Mouse (Mus musculus) stomach, postnatal 0 days (tissue): ENCODE data around the gene Vps26c. TPM values are rescaled to one million over a fixed set of nuclear protein-coding genes. Genes with fewer than 3 reads are reported as not detected.
A peak's percentile ranks its signal among the peaks of the same experiment; 100 is the strongest.
"Not testable (repeated sequence)": the region's sequence is repeated elsewhere in the genome, so short reads cannot be mapped to it uniquely, and the experiment has no call there.

ENCODE experiments used
- ATAC-seq: fragments of 200-750 bp; cut with Nextera tagmentation; 2 replicates; pipeline ENCODE4 v1.8.0; 2017; ENCODE audit not compliant: low FRiP score, low TSS enrichment
- DNase-seq: peaks from one replicate; pipeline ENCODE4 v3.0.0-alpha.2; 2016; ENCODE audit warnings: low spot score
- H3K27ac ChIP-seq: fragments of 300-500 bp; sonication (generic); replicated peaks from 2 replicates; pipeline ENCODE4 v1.5.1; 2014; ENCODE audit warnings: mild to moderate bottlenecking, control low read depth
- H3K27me3 ChIP-seq: fragments of 300-500 bp; sonication (generic); 2 replicates; pipeline ENCODE4 v1.6.1; 2014; ENCODE audit warnings: low read length; ENCODE audit not compliant: control insufficient read depth, insufficient read depth
- H3K36me3 ChIP-seq: fragments of 300-500 bp; sonication (generic); 2 replicates; pipeline ENCODE4 v1.6.1; 2014; ENCODE audit warnings: low read length, mixed read lengths; ENCODE audit not compliant: control insufficient read depth, insufficient read depth
- H3K4me1 ChIP-seq: fragments of 300-500 bp; sonication (generic); replicated peaks from 2 replicates; pipeline ENCODE4 v1.6.1; 2014; ENCODE audit warnings: antibody characterized with exemption; ENCODE audit not compliant: control insufficient read depth, insufficient read depth
- H3K4me2 ChIP-seq: fragments of 300-500 bp; sonication (generic); replicated peaks from 2 replicates; pipeline ENCODE4 v1.6.1; 2014; ENCODE audit warnings: low read depth, mild to moderate bottlenecking, control low read depth, moderate library complexity
- H3K4me3 ChIP-seq: fragments of 300-500 bp; sonication (generic); 2 replicates; pipeline ENCODE4 v1.5.1; 2014; ENCODE audit warnings: low read depth, low read length, control low read depth
- H3K9ac ChIP-seq: fragments of 300-500 bp; sonication (generic); 2 replicates; pipeline ENCODE4 v1.6.1; 2014; ENCODE audit warnings: mild to moderate bottlenecking, low read length, control low read depth, mixed read lengths
- H3K9me3 ChIP-seq: fragments of 300-500 bp; sonication (generic); 2 replicates; pipeline ENCODE4 v1.6.1; 2016; ENCODE audit warnings: low read length; ENCODE audit not compliant: control insufficient read depth
- CTCF ChIP-seq: IDR thresholded peaks from 2 replicates; pipeline ENCODE4 v1.5.1; 2016; ENCODE audit warnings: antibody characterized with exemption, low read depth, mild to moderate bottlenecking, moderate library complexity
- EP300 ChIP-seq: optimal IDR thresholded peaks from 2 replicates; pipeline ENCODE3; 2016; ENCODE audit warnings: antibody characterized with exemption
- WGBS: fragments of 180-500 bp; shearing (Covaris S2); extraction: QIAGEN DNeasy Blood & Tissue Kit; methylation state at CpG from one replicate; pipeline ENCODE4 v1.1.7; 2014; 5-methylcytosine and 5-hydroxymethylcytosine counted together
- polyA plus RNA-seq: library from polyadenylated mRNA; unstranded; fragments of >200 nt; fragmentation: Nextera tagmentation; extraction: Ambion mirVana; gene quantifications from 2 replicates; pipeline ENCODE4 v1.2.1, GENCODE M21; 2015

The Vps26c gene
- polyA plus RNA-seq, 1 experiment from 2014 or later: 28.5 TPM

DNA sequence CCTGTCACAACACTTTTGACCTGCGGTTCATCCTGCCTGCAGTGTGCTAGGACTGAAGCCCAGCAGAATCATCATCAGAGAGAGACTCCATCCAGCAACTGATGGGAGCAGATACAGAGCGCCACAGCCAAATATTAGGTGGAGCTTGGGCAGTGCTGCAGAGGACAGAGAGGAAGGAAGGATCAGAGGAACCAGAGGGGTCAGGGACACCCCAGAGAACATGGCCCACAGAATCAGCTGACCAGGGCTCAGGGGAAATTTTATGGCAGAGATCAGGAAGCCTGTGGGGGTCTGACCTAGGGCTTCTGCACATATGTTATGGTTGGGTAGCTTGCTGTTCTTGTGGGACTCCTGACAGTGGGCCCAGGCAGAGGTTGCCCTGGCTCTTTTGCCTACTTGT is 9.0 kb downstream of the Vps26c start:
- Histone ChIP-seq H3K36me3 (no peaks in the 10 kb centered on the region), H3K9me3 (no peaks in the 10 kb centered on the region), H3K27ac (no peak overlapping the region), H3K4me2 (no peak overlapping the region), H3K9ac (no peak overlapping the region), H3K27me3 (no peaks in the 10 kb centered on the region), H3K4me1 (0 out of 2 replicates have a peak, but pooled peaks cover 2% of the 10 kb centered on the region), H3K4me3 (no peak overlapping the region)
- ATAC-seq (no peak), DNase-seq (no peak)
- WGBS: 90% methylated on average over 2 of the region's 2 CpGs
- TF ChIP-seq CTCF: no peak
- no peak for TF ChIP-seq EP300

DNA sequence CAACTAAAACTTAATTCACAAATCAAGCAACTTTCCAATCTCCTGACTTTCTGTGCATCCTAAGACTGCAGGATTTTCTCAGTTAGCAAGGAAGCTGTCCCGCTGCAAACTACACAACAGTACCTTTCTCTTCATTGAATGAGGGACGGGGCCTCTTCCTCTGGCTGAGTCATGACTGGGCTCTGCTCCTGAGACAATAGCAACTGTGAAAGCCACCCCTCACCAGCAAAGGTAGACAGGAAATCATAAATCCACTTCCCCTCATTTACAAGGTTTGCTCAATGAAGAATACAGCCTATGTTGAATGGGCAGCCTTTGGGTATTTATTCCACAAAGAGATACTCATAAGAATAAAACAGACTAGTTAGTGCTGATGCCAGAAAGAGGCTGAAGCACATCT is 16.6 kb downstream of the Vps26c start:
- H3K27ac ChIP-seq: no peak overlapping the region

GRCm38 (mm10) chr16:94508769-94509168 is 17.9 kb downstream of the Vps26c start:
- Histone ChIP-seq H3K4me1 (no peaks in the 10 kb centered on the region), H3K4me2 (no peak overlapping the region), H3K4me3 (no peak overlapping the region), H3K9ac (no peak overlapping the region), H3K27me3 (no peaks in the 10 kb centered on the region), H3K9me3 (no peaks in the 10 kb centered on the region), H3K27ac (no peak overlapping the region), H3K36me3 (peaks cover 20% of the 10 kb centered on the region)
- TF ChIP-seq EP300: no peak
- TF ChIP-seq CTCF: no peak
- ATAC-seq (no peak), DNase-seq (no peak)
- WGBS: 93% methylated on average over 8 of the region's 8 CpGs

More for the DNA sequence above, 16.6 kb downstream of the Vps26c start:
- Histone ChIP-seq H3K9ac (no peak overlapping the region), H3K9me3 (no peaks in the 10 kb centered on the region), H3K4me2 (no peak overlapping the region), H3K36me3 (0 out of 2 replicates have a peak, but pooled peaks cover 9% of the 10 kb centered on the region), H3K4me3 (no peak overlapping the region), H3K27me3 (no peaks in the 10 kb centered on the region), H3K4me1 (no peaks in the 10 kb centered on the region)
- DNase-seq (no peak), ATAC-seq (no peak)
- WGBS: 67% methylated on average over 2 of the region's 2 CpGs
- TF ChIP-seq CTCF: no peak
- TF ChIP-seq EP300: no peak

GRCm38 (mm10) chr16:94507071-94507470 is 19.6 kb downstream of the Vps26c start:
- H3K9ac ChIP-seq: no peak overlapping the region
- H3K27me3 ChIP-seq: no peaks in the 10 kb centered on the region
- H3K4me2 ChIP-seq: no peak overlapping the region
- DNase-seq: no peak
- no peak overlapping the region for H3K27ac ChIP-seq
- 91% methylated on average over 2 of the region's 2 CpGs for WGBS
- peaks cover 30% of the 10 kb centered on the region for H3K36me3 ChIP-seq
- no peaks in the 10 kb centered on the region for H3K4me1 ChIP-seq
- TF ChIP-seq EP300 (no peak), CTCF (no peak)
- no peak overlapping the region for H3K4me3 ChIP-seq
- no peaks in the 10 kb centered on the region for H3K9me3 ChIP-seq
- no peak for ATAC-seq

DNA sequence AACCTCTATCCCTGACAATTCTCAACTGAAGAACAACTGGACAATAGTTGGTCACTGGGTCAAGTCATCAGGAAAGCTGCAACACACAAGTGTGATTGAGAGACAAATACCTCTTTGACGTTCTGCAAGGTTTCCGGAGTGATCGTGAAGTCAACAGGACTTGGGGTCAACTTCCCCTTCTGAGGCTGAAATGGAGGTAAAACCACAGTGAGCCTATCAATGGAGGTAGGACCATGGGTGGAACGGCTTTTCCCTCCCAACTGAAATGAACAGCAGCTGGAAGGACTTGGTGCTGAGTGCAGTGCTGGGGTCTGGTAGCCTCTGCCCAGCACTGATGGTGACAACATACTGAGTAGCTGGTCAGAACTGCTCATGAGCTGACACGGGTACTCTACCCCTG is 22.4 kb downstream of the Vps26c start:
- WGBS: 90% methylated on average over 5 of the region's 5 CpGs
- TF ChIP-seq EP300 (no peak), CTCF (no peak)
- ATAC-seq: no peak
- Histone ChIP-seq H3K36me3 (peaks cover 41% of the 10 kb centered on the region), H3K4me2 (no peak overlapping the region), H3K4me3 (no peak overlapping the region), H3K27me3 (no peaks in the 10 kb centered on the region), H3K9ac (no peak overlapping the region), H3K9me3 (no peaks in the 10 kb centered on the region), H3K27ac (no peak overlapping the region), H3K4me1 (no peaks in the 10 kb centered on the region)
- DNase-seq: no peak

GRCm38 (mm10) chr16:94497911-94498310 is 28.7 kb downstream of the Vps26c start:
- Histone ChIP-seq H3K9me3 (no peaks in the 10 kb centered on the region), H3K4me2 (no peak overlapping the region), H3K27ac (no peak overlapping the region), H3K27me3 (no peaks in the 10 kb centered on the region), H3K4me3 (no peak overlapping the region), H3K9ac (no peak overlapping the region), H3K4me1 (no peaks in the 10 kb centered on the region), H3K36me3 (peaks cover 25% of the 10 kb centered on the region)
- no peak for TF ChIP-seq CTCF
- WGBS: 42% methylated on average over 5 of the region's 5 CpGs
- ATAC-seq (peak; percentile 76), DNase-seq (no peak)

DNA sequence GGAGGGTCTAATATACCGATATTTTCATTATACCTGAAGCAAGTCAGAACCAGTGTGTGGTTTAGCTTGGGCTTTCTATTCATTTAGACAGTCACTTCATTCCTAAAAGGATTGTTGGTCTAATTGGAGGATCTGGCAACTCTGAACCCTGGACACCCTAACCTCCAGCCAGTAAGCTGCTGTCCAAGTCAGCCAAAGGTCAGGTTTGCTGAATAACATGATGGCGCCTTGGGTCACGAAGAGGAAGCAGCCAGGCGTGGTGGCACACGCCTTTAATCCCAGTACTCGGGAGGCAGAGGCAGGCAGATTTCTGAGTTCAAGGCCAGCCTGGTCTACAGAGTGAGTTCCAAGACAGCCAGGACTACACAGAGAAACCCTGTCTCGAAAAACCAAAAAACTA is 29.5 kb downstream of the Vps26c start:
- not testable (repeated sequence) for DNase-seq, H3K4me1 ChIP-seq, H3K27me3 ChIP-seq, ATAC-seq, H3K27ac ChIP-seq, H3K9ac ChIP-seq, H3K4me2 ChIP-seq, H3K4me3 ChIP-seq, H3K9me3 ChIP-seq
- peaks cover 23% of the 10 kb centered on the region for H3K36me3 ChIP-seq
- 89% methylated on average over 7 of the region's 7 CpGs for WGBS
